Mouse (Mus musculus) intestine, embryonic 14.5 days (tissue): ENCODE data around the gene Rpl3l. TPM values are rescaled to one million over a fixed set of nuclear protein-coding genes. Genes with fewer than 3 reads are reported as not detected.

Experiments used
- ATAC-seq: fragments of 200-750 bp; cut with Nextera tagmentation; replicated peaks from 2 replicates; pipeline ENCODE4 v1.8.0; 2017; ENCODE audit warnings: low read depth, moderate number of reproducible peaks, moderate TSS enrichment, moderate library complexity; ENCODE audit not compliant: low FRiP score, low TSS enrichment
- DNase-seq: peaks from one replicate; pipeline ENCODE4 v3.0.0-alpha.2; 2018; ENCODE audit warnings: low spot score
- H3K27ac ChIP-seq: fragments of 300-500 bp; sonication (generic); 2 replicates; pipeline ENCODE4 v1.5.1; 2014; ENCODE audit warnings: low read depth, mild to moderate bottlenecking, control low read depth
- H3K27me3 ChIP-seq: fragments of 300-500 bp; sonication (generic); replicated peaks from 2 replicates; pipeline ENCODE4 v1.6.1; 2014; ENCODE audit warnings: low read length, control low read depth; ENCODE audit not compliant: control insufficient read depth, insufficient read depth
- H3K36me3 ChIP-seq: fragments of 300-500 bp; sonication (generic); 2 replicates; pipeline ENCODE4 v1.6.1; 2014; ENCODE audit warnings: low read length, control low read depth; ENCODE audit not compliant: control insufficient read depth, insufficient read depth
- H3K4me1 ChIP-seq: fragments of 300-500 bp; sonication (generic); replicated peaks from 2 replicates; pipeline ENCODE4 v1.6.1; 2014; ENCODE audit warnings: low read length, control low read depth, mixed read lengths; ENCODE audit not compliant: control insufficient read depth, insufficient read depth
- H3K4me2 ChIP-seq: fragments of 300-500 bp; sonication (generic); 2 replicates; pipeline ENCODE4 v1.6.1; 2014; ENCODE audit warnings: low read length
- H3K4me3 ChIP-seq: fragments of 300-500 bp; sonication (generic); 2 replicates; pipeline ENCODE4 v1.5.1; 2014; ENCODE audit warnings: low read depth, low read length, control low read depth, mixed read lengths
- H3K9ac ChIP-seq: fragments of 300-500 bp; sonication (generic); 2 replicates; pipeline ENCODE4 v1.6.1; 2014; ENCODE audit warnings: mild to moderate bottlenecking, low read length
- H3K9me3 ChIP-seq: fragments of 300-500 bp; sonication (generic); 2 replicates; pipeline ENCODE4 v1.6.1; 2016; ENCODE audit warnings: low read length, control low read depth; ENCODE audit not compliant: control insufficient read depth
- WGBS: fragments of 180-500 bp; shearing (Covaris S2); extraction: QIAGEN DNeasy Blood & Tissue Kit; methylation state at CpG from one replicate; pipeline ENCODE4 v1.1.7; 2014; 5-methylcytosine and 5-hydroxymethylcytosine counted together
- polyA plus RNA-seq: library from polyadenylated mRNA; unstranded; fragments of >200 nt; fragmentation: Nextera tagmentation; extraction: Ambion mirVana; gene quantifications from 2 replicates; pipeline ENCODE4 v1.2.1, GENCODE M21; 2014

Rpl3l gene
- polyA plus RNA-seq, 1 experiment from 2014 or later: not detected

DNA sequence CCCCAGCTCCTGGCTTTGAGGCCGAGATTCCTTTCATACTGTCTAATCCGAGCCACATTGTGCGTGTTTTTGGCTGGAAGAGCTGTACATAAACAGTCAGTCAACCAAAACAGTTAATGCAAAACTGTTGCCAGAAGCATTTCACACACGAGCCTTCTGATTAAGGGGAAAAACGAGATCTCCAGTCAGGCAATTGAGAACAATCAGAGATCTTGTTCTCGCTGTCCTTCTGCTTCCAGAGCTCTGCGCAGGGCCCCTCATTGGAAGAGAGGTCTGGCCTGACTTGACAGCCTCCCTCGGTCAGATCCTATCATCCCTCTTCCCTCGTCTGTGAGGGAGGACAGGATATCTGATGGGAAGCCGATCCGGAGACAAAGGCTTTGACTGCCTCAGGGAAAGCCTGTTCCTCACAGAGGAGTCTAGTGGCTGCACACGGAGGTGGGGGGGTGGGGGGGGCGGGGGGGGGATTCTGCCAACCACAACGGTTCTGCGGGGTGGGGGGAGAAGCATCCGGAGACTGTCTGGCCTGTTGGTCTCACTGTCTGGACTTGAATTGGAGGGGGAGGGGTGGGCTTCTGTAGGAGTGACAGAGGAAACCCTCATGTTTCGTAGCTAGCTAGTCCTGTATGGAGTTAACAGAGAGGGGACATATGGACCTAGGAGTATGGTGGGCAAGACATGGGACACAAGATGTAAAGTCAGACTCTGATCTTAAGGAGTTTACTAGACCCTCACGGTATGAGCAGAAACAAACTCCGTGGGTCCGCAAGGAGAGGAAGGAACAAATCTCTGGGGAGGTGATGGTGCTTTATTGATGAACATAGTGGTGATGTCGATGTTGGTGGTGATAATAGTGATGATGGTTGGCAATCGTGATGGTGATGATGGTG lies 37.6 kb downstream of the Rpl3l start:
- H3K4me2 ChIP-seq: no peak overlapping the region
- no peaks in the 10 kb centered on the region for H3K9me3 ChIP-seq
- H3K27me3 ChIP-seq: no peaks in the 10 kb centered on the region
- no peaks in the 10 kb centered on the region; the same call in 1 of the 2 replicates for H3K4me1 ChIP-seq
- WGBS: 45% methylated on average over 22 of the region's 22 CpGs
- ATAC-seq: no peak
- DNase-seq: no peak
- no peak overlapping the region for H3K9ac ChIP-seq
- no peak overlapping the region for H3K4me3 ChIP-seq
- H3K36me3 ChIP-seq: no peaks in the 10 kb centered on the region
- 0 out of 2 replicates have a peak overlapping the region, but pooled peaks have one; percentile 38 for H3K27ac ChIP-seq

DNA sequence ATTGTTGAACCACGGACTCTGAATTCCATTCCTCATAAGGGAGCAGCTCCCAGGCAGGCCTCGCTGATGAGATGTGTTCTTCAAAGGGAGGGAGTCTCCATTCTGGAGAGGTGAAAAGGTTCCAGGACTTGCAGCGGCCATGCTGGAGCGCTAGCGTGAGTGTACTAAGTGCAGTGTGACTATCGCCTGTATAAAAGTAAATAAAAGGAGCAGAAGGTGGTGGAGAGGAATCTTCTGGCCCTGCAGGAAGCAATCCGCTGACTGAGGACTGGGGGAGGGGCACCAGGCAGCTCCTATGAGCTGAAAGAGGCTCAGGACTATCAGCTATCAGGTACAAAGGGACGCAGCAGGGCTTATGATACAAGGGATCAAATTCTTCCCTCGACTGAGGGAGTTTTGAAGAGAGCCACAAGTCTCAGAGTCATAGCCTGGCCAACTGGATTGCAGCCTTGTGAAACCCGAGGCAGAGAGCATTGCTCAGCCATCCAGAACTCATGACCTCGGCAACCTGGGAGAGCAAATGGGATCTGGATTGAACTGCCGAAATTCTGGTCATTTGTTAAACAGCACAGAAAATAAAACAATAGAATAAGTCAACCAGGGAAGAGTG lies 38.8 kb downstream of the Rpl3l start:
- Histone ChIP-seq H3K4me2 (no peak overlapping the region), H3K27ac (no peak overlapping the region), H3K9ac (no peak overlapping the region), H3K4me3 (no peak overlapping the region), H3K27me3 (no peaks in the 10 kb centered on the region), H3K4me1 (no peaks in the 10 kb centered on the region; the same call in 1 of the 2 replicates), H3K9me3 (no peaks in the 10 kb centered on the region), H3K36me3 (no peaks in the 10 kb centered on the region)
- ATAC-seq (no peak), DNase-seq (no peak)
- 21% methylated on average over 12 of the region's 12 CpGs for WGBS

DNA sequence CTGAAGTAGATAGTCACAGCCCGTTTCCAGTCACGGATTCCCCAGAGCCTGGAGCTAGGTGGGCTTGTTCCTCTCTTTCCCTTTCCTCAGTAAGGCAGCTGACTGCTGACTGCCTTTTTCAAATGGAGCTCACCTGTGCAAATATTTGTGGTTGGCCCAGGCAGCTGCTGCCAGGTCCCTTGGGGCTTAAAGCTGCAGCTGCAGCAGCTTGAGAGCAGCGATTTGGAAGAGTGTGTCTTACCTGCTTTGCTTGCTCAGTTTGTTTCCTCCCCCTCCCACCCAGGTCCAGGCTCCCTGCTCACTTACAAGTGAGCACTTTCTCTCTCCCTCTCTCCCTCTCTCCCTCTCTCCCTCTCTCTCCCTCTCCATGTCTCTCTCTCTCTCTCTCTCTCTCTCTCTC lies 41.5 kb downstream of the Rpl3l start:
- Histone ChIP-seq H3K36me3 (no peaks in the 10 kb centered on the region), H3K4me2 (no peak overlapping the region), H3K9ac (no peak overlapping the region), H3K9me3 (0 out of 2 replicates have a peak, but pooled peaks cover 4% of the 10 kb centered on the region), H3K4me1 (no peaks in the 10 kb centered on the region; the same call in 1 of the 2 replicates), H3K4me3 (no peak overlapping the region), H3K27me3 (no peaks in the 10 kb centered on the region), H3K27ac (no peak overlapping the region)
- ATAC-seq: no peak
- no peak for DNase-seq
- WGBS: 28% methylated on average over 3 of the region's 3 CpGs

DNA sequence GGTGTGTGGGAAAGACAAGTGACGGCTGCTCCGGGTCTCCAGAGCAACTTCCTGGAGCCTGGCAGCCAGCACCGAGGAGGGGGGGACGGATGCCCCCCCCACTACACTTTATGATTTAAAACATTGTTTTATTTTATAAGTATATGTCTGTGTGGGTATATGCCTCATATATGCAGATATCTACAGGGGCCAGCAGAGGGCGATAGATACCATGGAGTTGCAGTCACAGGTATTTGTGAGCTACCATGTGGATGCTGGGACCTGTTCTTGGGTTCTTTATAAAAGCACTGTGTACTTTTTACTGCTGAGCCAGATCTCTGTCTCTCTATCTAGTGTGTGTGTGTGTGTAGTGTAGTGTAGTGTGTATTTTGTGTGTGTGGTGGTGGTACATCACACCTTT lies 45.6 kb downstream of the Rpl3l start:
- ATAC-seq (no peak), DNase-seq (no peak)
- Histone ChIP-seq H3K4me1 (no peaks in the 10 kb centered on the region), H3K36me3 (no peaks in the 10 kb centered on the region), H3K4me2 (no peak overlapping the region), H3K4me3 (no peak overlapping the region), H3K9ac (no peak overlapping the region), H3K27me3 (no peaks in the 10 kb centered on the region), H3K27ac (no peak overlapping the region), H3K9me3 (0 out of 2 replicates have a peak, but pooled peaks cover 4% of the 10 kb centered on the region)
- 80% methylated on average over 5 of the region's 5 CpGs for WGBS

DNA sequence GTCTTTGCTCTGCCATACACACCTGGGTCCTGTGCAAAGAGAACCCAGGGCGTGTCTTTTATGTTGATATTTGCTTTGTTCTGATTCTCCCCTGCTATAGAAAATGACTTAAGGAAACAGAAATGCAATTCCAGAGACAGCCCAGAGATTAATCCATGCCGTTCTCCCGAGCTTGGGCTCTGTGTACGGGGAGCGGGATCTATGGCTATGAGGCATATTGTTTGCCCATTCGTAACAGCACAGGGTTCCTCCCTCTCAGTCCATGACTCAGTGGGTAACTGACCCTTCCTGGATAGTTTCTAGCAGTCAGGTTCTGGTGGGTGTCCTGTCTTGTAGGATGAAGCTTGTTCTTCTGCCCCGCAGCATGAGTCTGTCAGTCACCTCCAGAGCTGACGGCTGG lies 47.6 kb downstream of the Rpl3l start:
- H3K27me3 ChIP-seq: no peaks in the 10 kb centered on the region
- no peaks in the 10 kb centered on the region for H3K36me3 ChIP-seq
- H3K27ac ChIP-seq: no peak overlapping the region
- 72% methylated on average over 8 of the region's 8 CpGs for WGBS
- DNase-seq (no peak), ATAC-seq (no peak)
- no peaks in the 10 kb centered on the region for H3K4me1 ChIP-seq
- no peak overlapping the region for H3K4me3 ChIP-seq
- 0 out of 2 replicates have a peak, but pooled peaks cover 4% of the 10 kb centered on the region for H3K9me3 ChIP-seq
- no peak overlapping the region for H3K4me2 ChIP-seq
- H3K9ac ChIP-seq: no peak overlapping the region

DNA sequence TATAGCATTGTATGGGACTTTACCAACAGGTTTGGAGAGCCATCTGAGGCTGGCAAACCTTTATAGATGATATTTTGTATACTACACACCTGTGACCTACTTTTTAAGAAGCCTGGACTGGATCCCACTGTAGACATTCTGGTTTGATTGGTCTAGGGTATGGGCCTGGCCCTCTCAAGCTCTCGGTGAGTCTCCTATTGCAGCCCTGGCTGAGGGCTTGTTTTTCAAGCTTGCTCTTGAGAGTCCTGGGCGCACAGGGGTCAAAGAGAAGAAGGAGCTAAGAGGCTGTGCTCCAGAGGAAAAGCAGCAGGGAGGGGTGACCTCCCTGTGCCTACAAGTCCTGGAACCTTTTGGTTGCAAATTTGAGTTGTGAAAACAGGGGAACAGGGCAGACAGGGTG lies 49.5 kb downstream of the Rpl3l start:
- 0 out of 2 replicates have a peak, but pooled peaks cover 4% of the 10 kb centered on the region for H3K9me3 ChIP-seq
- H3K36me3 ChIP-seq: no peaks in the 10 kb centered on the region
- no peaks in the 10 kb centered on the region for H3K4me1 ChIP-seq
- H3K4me3 ChIP-seq: no peak overlapping the region
- H3K4me2 ChIP-seq: no peak overlapping the region
- no peak overlapping the region for H3K27ac ChIP-seq
- no peak for ATAC-seq
- WGBS: 79% methylated on average over 2 of the region's 2 CpGs
- DNase-seq: no peak
- no peaks in the 10 kb centered on the region for H3K27me3 ChIP-seq
- no peak overlapping the region for H3K9ac ChIP-seq

DNA sequence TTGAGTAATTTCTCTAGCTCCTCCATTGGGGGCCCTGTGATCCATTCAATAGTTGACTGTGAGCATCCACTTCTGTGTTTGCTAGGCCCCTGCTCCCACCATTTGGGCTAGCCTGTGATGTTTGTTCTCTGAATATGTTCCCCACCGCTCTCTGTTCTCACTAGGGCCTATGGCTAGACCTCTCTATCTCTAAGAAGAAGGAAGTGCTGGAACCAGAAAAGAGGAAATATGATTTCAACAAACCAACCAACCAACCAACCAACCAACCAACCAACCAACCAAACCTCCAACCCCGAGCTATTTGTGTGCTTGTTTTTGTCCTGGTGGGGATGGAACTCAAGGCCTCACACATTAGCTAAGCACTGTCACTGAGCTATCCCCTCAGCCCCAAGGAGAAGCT lies 53.2 kb downstream of the Rpl3l start:
- WGBS: 76% methylated on average over 2 of the region's 2 CpGs
- DNase-seq (no peak), ATAC-seq (no peak)
- H3K9ac ChIP-seq: no peak overlapping the region
- H3K4me3 ChIP-seq: no peak overlapping the region
- H3K4me2 ChIP-seq: no peak overlapping the region
- H3K9me3 ChIP-seq: no peaks in the 10 kb centered on the region
- no peak overlapping the region for H3K27ac ChIP-seq
- no peaks in the 10 kb centered on the region for H3K27me3 ChIP-seq
- no peaks in the 10 kb centered on the region for H3K4me1 ChIP-seq
- H3K36me3 ChIP-seq: no peaks in the 10 kb centered on the region
